Mouse (Mus musculus) lung, adult 2 months (tissue): ENCODE results near the gene Tnrc6a. TPM values are rescaled to one million over a fixed set of nuclear protein-coding genes. Genes with fewer than 3 reads are reported as not detected.
A peak's percentile ranks its signal among the peaks of the same experiment; 100 is the strongest.

Experiments
- DNase-seq: peaks from one replicate; pipeline ENCODE4 v3.0.0; 2022
- H3K4me1 ChIP-seq: fragments of 200-500 bp; 2 replicates; pipeline ENCODE4 v1.6.1; 2011; ENCODE audit warnings: low read length; ENCODE audit not compliant: control insufficient read depth, insufficient read depth
- H3K4me3 ChIP-seq: fragments of 200-500 bp; replicated peaks from 2 replicates; pipeline ENCODE3; 2011; ENCODE audit warnings: low read depth, mild to moderate bottlenecking, control low read depth, low read length; ENCODE audit errors: extremely low read depth
- CTCF ChIP-seq: fragments of 200-500 bp; IDR thresholded peaks from 2 replicates; pipeline ENCODE4 v1.5.1; 2011; ENCODE audit warnings: mild to moderate bottlenecking, low read length, control low read depth; ENCODE audit not compliant: insufficient read depth
- POLR2A ChIP-seq: fragments of 200-500 bp; IDR thresholded peaks from 2 replicates; pipeline ENCODE4 v1.6.1; 2011; ENCODE audit warnings: low read depth, mild to moderate bottlenecking, control low read depth, low read length, borderline replicate concordance; ENCODE audit errors: extremely low read depth
- WGBS: fragments of 180-500 bp; shearing (Covaris S2); methylation state at CpG from one replicate; pipeline ENCODE4 v1.1.7; 2018; 5-methylcytosine and 5-hydroxymethylcytosine counted together
- polyA plus RNA-seq: library from polyadenylated mRNA; depleted of rRNA; stranded (reverse); fragments of >200 nt; gene quantifications from 2 replicates; pipeline ENCODE4 v1.2.3, GENCODE M21; 2012

Gene Tnrc6a
- polyA plus RNA-seq, 1 experiment: 33.2 TPM

- 88% methylated on average over 4 of the region's 4 CpGs for WGBS
- Histone ChIP-seq H3K4me3 (no peak overlapping the region), H3K4me1 (no peaks in the 10 kb centered on the region)
- DNase-seq: no peak
- no peak for TF ChIP-seq POLR2A
- no peak for TF ChIP-seq CTCF
These were observed 6.5 kb upstream of the Tnrc6a start for GRCm38 (mm10) chr7:123117209-123117608.

DNA sequence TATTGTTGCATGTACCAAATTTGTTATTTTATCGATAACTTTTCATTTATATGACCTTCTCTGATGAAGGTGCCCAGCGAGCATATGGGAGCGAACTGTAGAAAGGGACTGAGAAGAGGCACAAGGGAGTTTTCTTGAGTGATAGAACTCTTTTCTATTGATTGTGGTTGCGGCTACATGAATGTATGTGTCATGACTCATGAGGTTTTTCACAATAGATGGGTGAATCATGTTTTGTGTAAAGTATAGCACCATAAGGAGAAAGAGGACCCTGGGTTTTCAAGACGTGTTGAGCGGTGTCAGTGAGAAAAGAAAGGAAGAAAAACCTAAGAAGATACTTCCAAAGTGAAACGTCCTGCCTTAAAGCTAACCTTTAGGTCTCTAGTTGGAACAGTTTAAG lies 3.2 kb upstream of the Tnrc6a start:
- 85% methylated on average over 7 of the region's 7 CpGs for WGBS
- no peak for DNase-seq
- Histone ChIP-seq H3K4me1 (0 out of 2 replicates have a peak, but pooled peaks cover 2% of the 10 kb centered on the region), H3K4me3 (no peak overlapping the region)
- no peak for TF ChIP-seq POLR2A

- H3K4me3 ChIP-seq: peak overlapping the region; percentile 100
- no peak for TF ChIP-seq CTCF
- TF ChIP-seq POLR2A: no peak
- DNase-seq: no peak
- WGBS: 2% methylated on average over 42 of the region's 45 CpGs
- H3K4me1 ChIP-seq: peaks cover 11% of the 10 kb centered on the region
These were observed 623 bp downstream of the Tnrc6a start for GRCm38 (mm10) chr7:123124299-123124716.

DNA sequence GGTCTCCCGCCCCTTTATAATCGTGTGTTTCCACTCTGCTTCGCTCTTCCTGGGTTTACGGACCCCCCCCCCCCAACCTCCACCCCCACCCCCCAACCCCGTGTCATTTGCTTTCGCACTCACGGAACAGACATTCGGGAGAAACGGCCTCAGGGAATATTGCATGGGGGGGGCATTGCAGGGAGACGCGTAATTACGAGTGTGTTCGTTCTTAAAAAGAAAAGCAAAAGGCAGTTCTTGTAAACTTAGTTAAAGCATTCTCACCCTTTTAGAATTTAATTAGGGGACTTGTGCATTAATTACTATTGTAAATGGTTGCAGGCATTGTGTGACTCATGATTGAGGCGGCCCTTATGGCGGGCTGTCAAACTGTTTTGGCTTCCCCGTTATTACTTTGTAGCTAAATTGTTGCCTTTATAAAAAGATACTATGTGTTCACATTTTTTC lies 1.1 kb downstream of the Tnrc6a start:
- H3K4me3 ChIP-seq: peak overlapping the region; percentile 100
- no peak for TF ChIP-seq CTCF
- no peak for TF ChIP-seq POLR2A
- no peak for DNase-seq
- H3K4me1 ChIP-seq: peaks cover 15% of the 10 kb centered on the region
- under 1% methylated on average over 16 of the region's 16 CpGs for WGBS

DNA sequence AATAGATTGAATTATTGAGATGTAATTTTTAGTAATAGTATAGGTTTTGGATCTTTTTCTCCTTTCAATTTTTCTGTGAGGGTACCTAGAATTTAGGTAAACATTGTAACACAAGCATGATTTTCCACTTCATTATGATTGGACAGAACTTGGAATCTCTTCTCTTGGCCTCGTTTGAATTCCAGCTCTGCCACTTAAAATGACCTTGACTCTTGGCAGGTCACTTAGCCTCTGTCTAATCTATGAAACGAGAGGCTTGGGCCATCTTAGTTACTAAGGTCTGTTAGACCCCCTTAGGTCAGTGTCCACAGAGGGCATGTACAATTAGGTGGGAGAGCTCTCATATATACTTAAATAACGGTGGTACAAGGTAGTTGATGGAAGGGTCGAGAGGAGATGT lies 2.4 kb downstream of the Tnrc6a start:
- TF ChIP-seq CTCF (no peak), POLR2A (no peak)
- DNase-seq: no peak
- Histone ChIP-seq H3K4me3 (no peak overlapping the region), H3K4me1 (peaks cover 23% of the 10 kb centered on the region)
- 35% methylated on average over 4 of the region's 4 CpGs for WGBS

GRCm38 (mm10) chr7:123127301-123127700 lies 3.6 kb downstream of the Tnrc6a start:
- peaks cover 25% of the 10 kb centered on the region for H3K4me1 ChIP-seq
- TF ChIP-seq CTCF (no peak), POLR2A (no peak)
- WGBS: 60% methylated on average over 1 of the region's 1 CpGs
- no peak overlapping the region for H3K4me3 ChIP-seq
- DNase-seq: no peak

- no peak for DNase-seq
- TF ChIP-seq CTCF: no peak
- Histone ChIP-seq H3K4me1 (peaks cover 25% of the 10 kb centered on the region), H3K4me3 (no peak overlapping the region)
- WGBS: 4% methylated on average over 1 of the region's 1 CpGs
These were observed 4.3 kb downstream of the Tnrc6a start for GRCm38 (mm10) chr7:123127981-123128380.

DNA sequence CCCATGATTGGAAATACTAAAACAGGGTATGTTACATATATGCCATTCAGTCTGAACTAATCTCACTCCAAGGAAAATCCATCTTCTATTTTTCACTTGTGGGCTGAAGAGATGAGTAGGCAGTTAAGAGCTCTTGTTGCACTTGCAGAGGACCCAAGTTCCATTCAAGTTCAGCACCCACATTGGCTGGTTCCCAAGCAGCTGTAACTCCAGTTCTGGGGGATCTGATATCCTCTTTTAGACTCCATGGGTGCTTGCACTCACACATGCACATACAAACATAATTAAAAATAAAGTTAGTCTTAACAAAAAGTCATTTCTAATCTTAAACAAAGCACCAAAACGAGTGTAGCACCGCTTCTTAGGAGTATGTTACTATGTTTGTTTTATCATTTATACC lies 5.4 kb downstream of the Tnrc6a start:
- Histone ChIP-seq H3K4me1 (peaks cover 25% of the 10 kb centered on the region), H3K4me3 (no peak overlapping the region)
- WGBS: 75% methylated on average over 2 of the region's 2 CpGs
- TF ChIP-seq CTCF (no peak), POLR2A (no peak)
- DNase-seq: no peak

GRCm38 (mm10) chr7:123130198-123130597 lies 6.5 kb downstream of the Tnrc6a start:
- 9% methylated on average over 2 of the region's 2 CpGs for WGBS
- TF ChIP-seq CTCF: no peak
- TF ChIP-seq POLR2A: no peak
- H3K4me1 ChIP-seq: peaks cover 31% of the 10 kb centered on the region
- H3K4me3 ChIP-seq: no peak overlapping the region
- no peak for DNase-seq

GRCm38 (mm10) chr7:123132401-123132800 lies 8.7 kb downstream of the Tnrc6a start:
- peaks cover 45% of the 10 kb centered on the region for H3K4me1 ChIP-seq
- no peak overlapping the region for H3K4me3 ChIP-seq
- DNase-seq: no peak
- WGBS: 86% methylated on average over 2 of the region's 2 CpGs
- no peak for TF ChIP-seq CTCF
- TF ChIP-seq POLR2A: no peak
